Mouse (Mus musculus) left cerebral cortex, adult 2 months (tissue): ENCODE measurements at regions not wholly inside any gene's neighbourhood (a gene's known extent, or its start where the extent isn't known, plus 50 kb on each side); places are given as distances from the start of the nearest gene placed in this dataset.

Experiments
- DNase-seq, 2 experiments: peaks; one replicate each; pipeline ENCODE4 v3.0.0; 2021 to 2022; ENCODE audit warnings: low spot score in 2 of 2, mixed read lengths in 1 of 2; ENCODE audit errors: extremely low spot score in 1 of 2
- H3K27ac ChIP-seq: fragments of 200-600 bp; 2 replicates; pipeline ENCODE4 v1.8.1; 2022
- H3K4me3 ChIP-seq: fragments of 200-600 bp; 2 replicates; pipeline ENCODE4 v1.8.1; 2022
- CTCF ChIP-seq: fragments of 200-600 bp; IDR thresholded peaks from 2 replicates; pipeline ENCODE4 v1.8.1; 2022; ENCODE audit warnings: antibody characterized with exemption, mild to moderate bottlenecking, moderate library complexity
- intact Hi-C: fragments of 180-260 bp; cut with DNase I; formaldehyde crosslinking; loops from one replicate; pipeline ENCODE4 v1.15.1; 2025

GRCm38 (mm10) chr5:47693478-47693877 lies 289.5 kb upstream of the Slit2 start:
- Histone ChIP-seq H3K27ac (no peak overlapping the region), H3K4me3 (no peak overlapping the region)
- intact Hi-C loops: no loop called here
- DNase-seq: no peak
- TF ChIP-seq CTCF: no peak

- no peak for DNase-seq
- no peak overlapping the region for H3K27ac ChIP-seq
- intact Hi-C loops: no loop called here
- no peak for TF ChIP-seq CTCF
- no peak overlapping the region for H3K4me3 ChIP-seq
Measured at GRCm38 (mm10) chr5:47693921-47694320, 289.0 kb upstream of the Slit2 start.

- intact Hi-C loops: no loop called here
- no peak for DNase-seq
- Histone ChIP-seq H3K27ac (no peak overlapping the region), H3K4me3 (no peak overlapping the region)
- TF ChIP-seq CTCF: no peak
Measured at GRCm38 (mm10) chr5:47694630-47695029, 288.3 kb upstream of the Slit2 start.

GRCm38 (mm10) chr5:47711553-47711952 lies 271.4 kb upstream of the Slit2 start:
- intact Hi-C loops: no loop called here
- TF ChIP-seq CTCF: no peak
- no peak for DNase-seq
- no peak overlapping the region for H3K27ac ChIP-seq
- H3K4me3 ChIP-seq: no peak overlapping the region

- no peak for TF ChIP-seq CTCF
- no peak overlapping the region for H3K27ac ChIP-seq
- no peak for DNase-seq
- intact Hi-C loops: no loop called here
- H3K4me3 ChIP-seq: no peak overlapping the region
Measured at GRCm38 (mm10) chr5:47714333-47714732, 268.6 kb upstream of the Slit2 start.

GRCm38 (mm10) chr5:47724911-47725310 lies 258.0 kb upstream of the Slit2 start:
- no peak for TF ChIP-seq CTCF
- intact Hi-C loops: no loop called here
- no peak for DNase-seq
- H3K27ac ChIP-seq: no peak overlapping the region
- H3K4me3 ChIP-seq: no peak overlapping the region

- DNase-seq: no peak
- no peak for TF ChIP-seq CTCF
- Histone ChIP-seq H3K27ac (no peak overlapping the region), H3K4me3 (no peak overlapping the region)
- intact Hi-C loops: loop anchor here (2.0 kb wide), 1 partner anchor 240 kb away; the partner anchor contains the start of gene Slit2
Measured at GRCm38 (mm10) chr5:47742727-47743126, 240.2 kb upstream of the Slit2 start.

- TF ChIP-seq CTCF: no peak
- Histone ChIP-seq H3K27ac (no peak overlapping the region), H3K4me3 (no peak overlapping the region)
- no peak for DNase-seq
- intact Hi-C loops: no loop called here
Measured at GRCm38 (mm10) chr5:47745177-47745576, 237.8 kb upstream of the Slit2 start.

GRCm38 (mm10) chr5:47751907-47752306 lies 231.0 kb upstream of the Slit2 start:
- intact Hi-C loops: no loop called here
- DNase-seq: no peak
- Histone ChIP-seq H3K27ac (no peak overlapping the region), H3K4me3 (no peak overlapping the region)
- TF ChIP-seq CTCF: no peak

- intact Hi-C loops: no loop called here
- TF ChIP-seq CTCF: no peak
- Histone ChIP-seq H3K4me3 (no peak overlapping the region), H3K27ac (no peak overlapping the region)
- no peak for DNase-seq
Measured at GRCm38 (mm10) chr5:47772642-47773353, 210.1 kb upstream of the Slit2 start.

GRCm38 (mm10) chr5:47773354-47773743 lies 209.6 kb upstream of the Slit2 start:
- Histone ChIP-seq H3K4me3 (no peak overlapping the region), H3K27ac (no peak overlapping the region)
- no peak for TF ChIP-seq CTCF
- intact Hi-C loops: no loop called here
- no peak for DNase-seq

GRCm38 (mm10) chr5:47780861-47781260 lies 202.1 kb upstream of the Slit2 start:
- intact Hi-C loops: no loop called here

GRCm38 (mm10) chr5:47781608-47782007 lies 201.3 kb upstream of the Slit2 start:
- intact Hi-C loops: no loop called here
- H3K4me3 ChIP-seq: no peak overlapping the region
- DNase-seq: no peak
- TF ChIP-seq CTCF: no peak
- H3K27ac ChIP-seq: no peak overlapping the region

More at GRCm38 (mm10) chr5:47780861-47781260, 202.1 kb upstream of the Slit2 start:
- no peak overlapping the region for H3K27ac ChIP-seq
- H3K4me3 ChIP-seq: no peak overlapping the region
- no peak for DNase-seq
- TF ChIP-seq CTCF: no peak
